Mouse (Mus musculus) right cerebral cortex, adult 2 months (tissue): ENCODE measurements around the gene Def6.
A peak's percentile ranks its signal among the peaks of the same experiment; 100 is the strongest.

Source experiments
- DNase-seq, 2 experiments: peaks; one replicate each; pipeline ENCODE4 v3.0.0; 2021 to 2022; ENCODE audit warnings: low spot score in 2 of 2

The Def6 gene

GRCm38 (mm10) chr17:28207591-28208313, at the start of gene Def6:
Gene Def6 (plus strand): TSS chr17:28207778.
- DNase-seq, result peak in 1 of 2 experiments; percentile 40

DNA sequence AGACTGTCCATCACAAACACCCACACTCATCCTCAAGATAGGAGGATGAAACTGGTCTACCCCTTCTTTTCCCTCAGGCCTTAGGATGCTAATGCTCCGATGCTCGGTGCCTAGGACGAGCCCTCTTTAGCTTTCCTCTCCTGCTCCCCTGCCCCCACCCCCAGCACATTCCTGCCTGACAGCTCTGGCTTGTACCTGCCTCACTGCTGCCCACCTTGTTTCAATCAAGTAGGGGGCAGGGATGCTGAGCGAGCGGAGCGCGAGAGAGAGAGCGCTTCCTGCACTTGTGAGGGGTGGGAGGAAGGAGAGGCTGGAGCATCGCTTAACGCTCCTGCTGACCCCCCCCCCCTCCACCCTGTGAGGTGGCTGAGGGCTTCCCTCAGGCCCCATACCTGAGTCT, 47.2 kb upstream of the Def6 start:
- DNase-seq, result no peak

DNA sequence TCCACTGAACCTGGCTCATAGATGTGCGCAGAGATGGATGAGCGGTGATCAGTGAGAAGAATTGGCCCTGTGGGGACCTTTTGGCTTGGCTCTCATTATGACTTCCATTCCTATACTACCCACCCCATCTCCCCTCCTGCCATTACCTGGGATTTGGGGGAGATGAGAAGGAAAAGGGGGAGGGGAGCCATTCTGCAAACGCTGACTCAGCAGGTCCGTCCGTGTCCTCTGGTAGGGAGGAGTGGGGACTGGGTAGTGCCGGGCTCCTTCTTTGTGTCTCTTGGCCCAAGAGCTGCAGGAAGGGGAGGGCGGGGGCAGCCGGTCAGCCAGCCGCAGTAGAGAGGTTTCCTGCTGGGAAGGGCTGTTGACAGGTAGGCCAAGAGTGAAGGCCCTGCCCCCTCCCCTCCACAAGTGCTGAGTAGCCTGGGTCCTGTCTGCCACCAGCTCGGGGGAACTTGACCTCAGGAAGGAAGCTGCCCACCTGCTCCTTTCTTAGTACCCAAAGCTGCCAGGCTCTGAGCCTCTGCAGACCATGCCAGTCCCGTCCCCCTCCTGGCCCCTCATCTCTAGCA, 46.2 kb upstream of the Def6 start:
- DNase-seq, result no peak

GRCm38 (mm10) chr17:28163666-28164065, 43.9 kb upstream of the Def6 start:
- DNase-seq, result peak; percentile 75 to 84

DNA sequence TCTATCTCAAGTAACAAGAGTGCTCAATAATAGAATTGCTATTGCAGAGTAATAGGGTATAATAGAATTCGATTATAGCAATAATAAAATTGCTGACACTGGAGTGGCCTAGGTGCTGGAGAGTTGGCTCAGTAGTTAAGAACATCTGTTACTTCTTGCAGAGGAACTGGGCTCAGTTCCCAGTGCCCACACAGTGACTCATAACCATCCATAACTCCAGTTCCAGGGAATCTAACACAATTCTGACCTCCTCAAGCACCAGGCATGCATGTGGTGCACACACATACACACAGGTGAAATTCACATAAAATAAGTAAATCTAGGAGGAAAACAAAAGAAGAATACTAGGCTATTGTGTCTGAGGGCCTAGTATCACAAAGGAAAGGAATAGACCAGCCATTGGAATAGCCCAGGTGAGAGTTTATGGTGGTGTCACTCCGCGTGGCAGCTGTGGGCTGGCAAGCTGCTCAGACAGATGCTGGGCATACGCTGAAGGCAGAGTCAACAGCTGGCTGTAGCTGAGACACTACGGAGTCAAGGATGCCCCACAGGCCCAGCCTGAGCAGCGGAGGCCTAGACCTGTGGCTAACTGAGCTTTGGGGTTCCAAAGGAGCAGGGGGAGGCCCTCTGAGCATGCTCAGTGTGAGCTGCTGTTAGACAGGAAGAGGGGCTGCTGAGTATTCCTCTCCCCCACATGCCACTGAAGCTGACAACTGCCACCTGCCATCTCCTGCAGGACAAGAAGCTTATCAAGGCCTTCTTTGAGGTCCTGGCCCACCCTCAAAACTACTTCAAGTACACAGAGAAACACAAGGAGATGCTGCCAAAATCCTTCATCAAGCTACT, 36.9 kb upstream of the Def6 start:
- DNase-seq, result peak; percentile 64 to 67

GRCm38 (mm10) chr17:28172690-28173089, 34.9 kb upstream of the Def6 start:
- DNase-seq, result no peak

GRCm38 (mm10) chr17:28176775-28177539, 30.6 kb upstream of the Def6 start, which contains the start of gene Zfp523:
Gene Zfp523 (plus strand): TSS chr17:28177129.
- DNase-seq, result peak; percentile 88 to 89

DNA sequence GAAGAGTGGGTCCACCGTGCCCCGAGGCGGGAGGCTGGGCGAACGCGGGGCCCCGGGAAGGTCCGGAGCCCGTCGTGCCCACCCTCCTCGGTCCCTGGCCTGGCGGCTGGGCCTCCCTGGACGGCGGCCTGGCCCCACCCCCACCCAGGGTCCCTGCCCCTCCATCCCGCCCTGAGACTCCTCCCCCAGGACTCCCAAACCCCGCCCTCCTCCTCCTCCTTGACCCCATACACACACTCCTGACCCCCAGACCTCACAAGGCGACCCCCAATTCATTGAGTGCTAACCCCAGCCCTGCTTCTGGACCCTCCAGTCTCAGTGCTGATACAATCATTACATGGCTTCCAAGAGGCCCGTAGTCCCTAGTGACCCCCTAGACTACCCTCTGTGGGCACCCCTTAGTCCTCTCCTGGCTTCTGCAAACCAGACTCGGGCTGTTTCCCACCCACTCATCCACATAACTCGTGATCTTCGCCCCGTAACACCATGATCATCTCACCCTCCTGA, 30.0 kb upstream of the Def6 start:
- no peak for DNase-seq

- no peak for DNase-seq
Observed at GRCm38 (mm10) chr17:28180331-28180730, 27.2 kb upstream of the Def6 start.

GRCm38 (mm10) chr17:28180783-28181544, 26.6 kb upstream of the Def6 start:
- no peak for DNase-seq

- DNase-seq, result no peak
Observed at GRCm38 (mm10) chr17:28184971-28185638, 22.5 kb upstream of the Def6 start.

DNA sequence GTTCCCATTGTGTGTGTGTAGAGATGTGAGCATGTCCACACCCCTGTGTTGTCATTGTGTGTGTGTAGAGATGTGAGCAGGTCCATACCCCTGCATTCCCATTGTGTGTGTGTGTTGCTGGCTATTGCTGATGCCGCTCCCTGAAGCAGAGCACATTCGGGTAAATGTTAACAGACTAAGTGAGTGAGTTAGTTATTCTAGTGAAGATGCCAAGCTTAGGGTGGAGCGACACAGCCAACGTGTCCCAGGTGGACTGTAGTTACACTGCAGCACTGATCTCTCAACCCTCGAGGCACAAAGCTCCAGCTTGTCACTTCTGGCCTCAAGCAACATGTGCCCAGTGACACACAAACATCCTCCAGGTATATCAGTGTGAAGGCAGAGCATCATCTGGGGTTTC, 19.3 kb upstream of the Def6 start:
- no peak for DNase-seq

- DNase-seq, result no peak
Observed at GRCm38 (mm10) chr17:28192754-28193153, 14.8 kb upstream of the Def6 start.

- DNase-seq, result no peak
Observed at GRCm38 (mm10) chr17:28193559-28193958, 14.0 kb upstream of the Def6 start.

- DNase-seq, result no peak
Observed at GRCm38 (mm10) chr17:28195033-28195432, 12.5 kb upstream of the Def6 start.

- no peak for DNase-seq
Observed at GRCm38 (mm10) chr17:28197646-28198045, 9.9 kb upstream of the Def6 start.

DNA sequence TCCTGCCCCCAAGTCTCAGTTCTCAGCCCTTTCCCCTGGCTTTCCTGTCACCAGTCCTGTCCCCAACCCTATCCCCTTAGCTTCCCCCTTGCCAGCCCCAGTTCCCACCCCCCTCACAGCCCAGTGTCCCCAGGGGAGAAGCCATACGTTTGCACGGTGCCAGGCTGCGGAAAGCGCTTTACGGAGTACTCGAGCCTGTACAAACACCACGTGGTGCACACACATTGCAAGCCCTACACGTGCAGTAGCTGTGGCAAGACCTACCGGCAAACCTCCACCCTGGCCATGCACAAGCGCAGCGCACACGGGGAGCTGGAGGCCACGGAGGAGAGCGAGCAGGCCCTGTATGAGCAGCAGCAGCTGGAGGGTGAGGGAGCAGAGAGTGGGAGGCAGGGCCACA, 5.6 kb upstream of the Def6 start:
- no peak for DNase-seq

- peak; percentile 50 to 51 for DNase-seq
Observed at GRCm38 (mm10) chr17:28204052-28204720, 3.4 kb upstream of the Def6 start.

- DNase-seq, result no peak
Observed at GRCm38 (mm10) chr17:28205443-28205842, 2.1 kb upstream of the Def6 start.

GRCm38 (mm10) chr17:28207092-28207491, 486 bp upstream of the Def6 start:
- DNase-seq, result no peak
